Mouse (Mus musculus) urinary bladder, postnatal 36 days (tissue): ENCODE results near the gene Zbtb2.

Experiments used
- DNase-seq, 2 experiments: peaks; one replicate each; pipeline ENCODE4 v3.0.0; 2022; ENCODE audit warnings: low spot score in 2 of 2, mixed read lengths in 1 of 2

The Zbtb2 gene

GRCm38 (mm10) chr10:4386609-4387591 lies 1.0 kb downstream of the Zbtb2 start:
- peak; percentile 91 to 94 for DNase-seq

- no peak for DNase-seq
Measured at GRCm38 (mm10) chr10:4384244-4384643, 3.7 kb downstream of the Zbtb2 start.

GRCm38 (mm10) chr10:4380748-4381147 lies 7.2 kb downstream of the Zbtb2 start:
- DNase-seq = no peak

GRCm38 (mm10) chr10:4376931-4377330 lies 11.0 kb downstream of the Zbtb2 start:
- no peak for DNase-seq

GRCm38 (mm10) chr10:4376461-4376860 lies 11.4 kb downstream of the Zbtb2 start:
- peak in 1 of 2 experiments; percentile 8 for DNase-seq

- no peak for DNase-seq
Measured at GRCm38 (mm10) chr10:4375267-4375666, 12.6 kb downstream of the Zbtb2 start.

- DNase-seq = no peak
Measured at GRCm38 (mm10) chr10:4374734-4375133, 13.2 kb downstream of the Zbtb2 start.

- no peak for DNase-seq
Measured at GRCm38 (mm10) chr10:4374239-4374638, 13.7 kb downstream of the Zbtb2 start.

GRCm38 (mm10) chr10:4373558-4373957 lies 14.3 kb downstream of the Zbtb2 start:
- no peak for DNase-seq

GRCm38 (mm10) chr10:4372011-4372410 lies 15.9 kb downstream of the Zbtb2 start:
- DNase-seq = no peak

GRCm38 (mm10) chr10:4370105-4370504 lies 17.8 kb downstream of the Zbtb2 start:
- DNase-seq = no peak

- DNase-seq = no peak
Measured at GRCm38 (mm10) chr10:4364618-4365017, 23.3 kb downstream of the Zbtb2 start.

- DNase-seq = no peak
Measured at GRCm38 (mm10) chr10:4357435-4357834, 30.5 kb downstream of the Zbtb2 start.

- DNase-seq = no peak
Measured at GRCm38 (mm10) chr10:4356640-4357039, 31.3 kb downstream of the Zbtb2 start.

- DNase-seq = no peak
Measured at GRCm38 (mm10) chr10:4355882-4356451, 31.9 kb downstream of the Zbtb2 start.

GRCm38 (mm10) chr10:4354371-4355260 lies 33.3 kb downstream of the Zbtb2 start:
- DNase-seq = no peak

GRCm38 (mm10) chr10:4347591-4347990 lies 40.3 kb downstream of the Zbtb2 start:
- no peak for DNase-seq

- no peak for DNase-seq
Measured at GRCm38 (mm10) chr10:4347136-4347492, 40.8 kb downstream of the Zbtb2 start.

- DNase-seq = peak; percentile 86 to 93
Measured at GRCm38 (mm10) chr10:4346489-4347135, 41.3 kb downstream of the Zbtb2 start.

- peak in 1 of 2 experiments; percentile 51 for DNase-seq
Measured at GRCm38 (mm10) chr10:4341430-4341829, 46.5 kb downstream of the Zbtb2 start.

- DNase-seq = peak in 1 of 2 experiments; percentile 31
Measured at GRCm38 (mm10) chr10:4338863-4339461, 48.9 kb downstream of the Zbtb2 start.
